Mouse (Mus musculus) ZHBTc4 (cell line): Measurements from ENCODE around the gene Xpr1.
"Not testable (repeated sequence)": the region's sequence is repeated elsewhere in the genome, so short reads cannot be mapped to it uniquely, and the experiment has no call there.

Experiments
- DNase-seq: peaks from one replicate; pipeline ENCODE4 v3.0.0-alpha.2; 2011; ENCODE audit warnings: low read depth, low spot score

The Xpr1 gene

DNA sequence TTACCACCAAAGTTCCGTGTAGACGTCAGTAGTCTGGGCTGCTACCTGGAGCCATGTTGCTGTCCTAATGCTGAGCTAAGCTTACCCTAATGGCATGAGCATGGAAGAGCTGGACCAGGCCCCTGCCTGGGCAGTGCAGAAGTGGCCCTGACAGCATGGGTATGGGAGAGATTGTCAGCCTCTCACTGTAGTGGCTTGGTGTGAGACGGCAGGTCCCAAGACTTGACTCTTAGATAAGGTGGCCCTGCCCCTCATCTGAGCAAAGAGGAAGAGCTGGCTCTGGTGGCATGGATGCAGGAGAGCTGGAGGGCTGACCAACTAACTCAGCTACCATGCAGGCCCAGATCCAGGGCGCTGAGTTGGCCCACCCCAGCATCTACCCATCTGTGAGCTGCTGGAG lies 79.9 kb downstream of the Xpr1 start:
- no peak for DNase-seq

- DNase-seq = no peak
Measured at GRCm38 (mm10) chr1:155335963-155336362, 81.3 kb downstream of the Xpr1 start.

DNA sequence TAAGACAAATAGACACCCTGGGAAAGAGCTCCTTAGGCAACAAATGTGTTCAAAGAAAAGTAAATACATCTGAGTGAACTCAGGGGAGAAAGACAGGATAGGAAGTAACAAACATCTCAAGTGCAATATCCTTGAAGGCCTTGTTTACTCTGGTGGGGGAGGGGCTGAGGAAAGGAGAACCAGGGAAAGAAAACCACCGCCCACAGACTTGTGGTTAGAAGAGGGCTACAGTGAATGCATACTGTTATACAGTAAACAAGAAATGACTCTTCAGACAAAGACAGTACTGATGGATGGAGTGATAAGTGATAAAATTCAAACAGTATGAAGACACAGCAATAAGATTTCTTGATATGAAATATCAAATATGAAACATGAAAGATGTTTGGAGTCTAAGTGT lies 95.0 kb downstream of the Xpr1 start:
- DNase-seq = no peak

DNA sequence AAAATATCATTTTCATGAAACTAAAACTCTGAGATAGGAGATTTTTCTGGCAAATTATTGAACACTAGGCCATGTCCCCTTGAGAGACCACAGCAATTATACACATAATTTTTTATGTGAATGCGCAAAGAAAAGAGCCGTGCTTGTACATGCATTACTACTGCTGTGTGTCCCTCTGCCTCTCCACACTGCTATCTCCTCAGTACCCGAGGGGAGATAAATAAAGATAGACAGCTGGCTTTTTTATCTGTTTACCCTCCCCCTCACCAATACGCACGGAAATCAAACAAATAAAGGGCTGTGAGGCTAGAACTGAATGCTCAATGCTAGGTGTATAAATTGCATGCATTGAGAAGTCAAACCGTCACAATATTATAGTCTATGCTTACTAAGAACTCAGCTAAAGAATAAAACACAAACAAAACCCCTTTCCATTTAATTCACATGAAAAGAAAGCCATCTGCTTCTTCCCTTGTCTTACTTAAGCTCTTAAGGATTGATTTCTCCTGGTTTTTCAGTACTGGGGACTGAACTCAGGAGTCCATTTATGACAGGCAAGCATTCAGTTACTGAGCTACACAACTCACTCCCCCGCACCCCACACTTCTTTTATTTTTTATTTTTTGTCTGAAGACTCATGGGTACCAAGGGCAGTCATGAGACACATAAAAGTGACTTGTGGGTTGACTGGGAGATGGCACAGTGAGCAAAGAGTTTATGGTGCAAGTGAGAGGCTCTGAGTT lies 97.0 kb downstream of the Xpr1 start:
- DNase-seq = no peak

GRCm38 (mm10) chr1:155319513-155319912 lies 97.7 kb downstream of the Xpr1 start:
- no peak for DNase-seq

DNA sequence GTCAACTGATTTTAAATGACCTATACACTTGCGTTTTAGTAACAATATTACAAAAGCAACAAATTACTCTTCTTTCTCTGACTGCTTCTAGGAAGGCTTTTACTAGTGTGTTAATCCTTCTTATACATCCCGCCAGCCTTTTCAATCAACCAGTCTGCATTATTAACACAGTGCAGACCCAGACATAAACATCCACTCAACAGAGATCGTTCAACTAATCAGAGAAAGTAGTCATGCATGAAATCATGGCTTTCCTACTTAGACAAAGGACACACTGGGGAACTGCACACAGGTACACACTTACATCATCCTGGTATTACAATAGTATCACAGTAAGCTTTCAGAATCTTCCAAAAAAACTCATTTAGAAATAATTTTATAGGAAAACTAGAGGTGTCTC lies 105.5 kb downstream of the Xpr1 start:
- no peak for DNase-seq

GRCm38 (mm10) chr1:155306879-155307278 lies 110.3 kb downstream of the Xpr1 start:
- peak; percentile 11 for DNase-seq

GRCm38 (mm10) chr1:155303402-155303801 lies 113.8 kb downstream of the Xpr1 start:
- DNase-seq = no peak

GRCm38 (mm10) chr1:155297615-155298014 lies 119.6 kb downstream of the Xpr1 start:
- DNase-seq = no peak

- DNase-seq = no peak
Measured at GRCm38 (mm10) chr1:155297203-155297602, 120.0 kb downstream of the Xpr1 start.

- peak; percentile 78 for DNase-seq
Measured at GRCm38 (mm10) chr1:155293446-155293845, 123.8 kb downstream of the Xpr1 start.

DNA sequence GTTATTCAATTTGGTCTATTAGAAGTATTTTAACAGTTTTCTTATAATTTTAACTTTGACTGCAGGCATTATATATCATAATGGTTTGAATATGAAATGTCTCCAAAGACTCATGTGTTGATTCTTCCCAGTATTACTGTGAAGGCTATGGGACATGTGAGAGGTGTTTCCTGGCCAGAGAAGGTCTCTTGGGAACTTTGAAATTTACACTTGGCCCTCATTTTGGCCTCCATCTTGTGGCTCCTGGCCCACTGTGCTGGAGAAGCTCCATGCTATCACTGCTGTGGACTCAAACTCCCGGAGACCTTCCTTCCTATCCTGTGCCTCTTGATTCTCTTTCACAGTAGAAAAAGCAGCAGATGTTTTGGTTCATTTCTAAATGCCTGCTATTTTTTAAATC lies 127.8 kb downstream of the Xpr1 start:
- no peak for DNase-seq

- DNase-seq = no peak
Measured at GRCm38 (mm10) chr1:155288033-155288432, 129.2 kb downstream of the Xpr1 start.

GRCm38 (mm10) chr1:155283808-155284207 lies 133.4 kb downstream of the Xpr1 start:
- no peak for DNase-seq

GRCm38 (mm10) chr1:155281003-155281793 lies 136.0 kb downstream of the Xpr1 start:
- DNase-seq = peak; percentile 85

DNA sequence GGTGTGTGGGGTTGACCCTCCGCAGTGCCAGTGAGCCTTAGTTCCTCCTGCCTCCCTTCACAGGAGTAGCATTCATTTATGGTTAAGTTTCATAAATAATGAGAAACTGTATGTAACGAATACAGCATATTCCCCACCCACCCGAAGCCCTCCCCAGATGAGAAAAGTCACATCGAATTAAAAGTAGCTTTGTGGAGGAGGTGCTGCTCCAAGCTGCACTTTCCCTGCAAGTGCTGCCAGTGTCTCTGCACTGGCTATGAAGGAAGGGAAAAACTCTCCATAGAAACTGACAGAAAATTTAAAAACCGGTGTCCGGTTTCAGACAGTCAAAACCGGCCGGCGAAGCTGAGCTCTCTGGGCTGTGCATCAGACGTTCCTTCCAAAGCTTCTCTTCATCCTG lies 136.9 kb downstream of the Xpr1 start:
- DNase-seq = no peak

DNA sequence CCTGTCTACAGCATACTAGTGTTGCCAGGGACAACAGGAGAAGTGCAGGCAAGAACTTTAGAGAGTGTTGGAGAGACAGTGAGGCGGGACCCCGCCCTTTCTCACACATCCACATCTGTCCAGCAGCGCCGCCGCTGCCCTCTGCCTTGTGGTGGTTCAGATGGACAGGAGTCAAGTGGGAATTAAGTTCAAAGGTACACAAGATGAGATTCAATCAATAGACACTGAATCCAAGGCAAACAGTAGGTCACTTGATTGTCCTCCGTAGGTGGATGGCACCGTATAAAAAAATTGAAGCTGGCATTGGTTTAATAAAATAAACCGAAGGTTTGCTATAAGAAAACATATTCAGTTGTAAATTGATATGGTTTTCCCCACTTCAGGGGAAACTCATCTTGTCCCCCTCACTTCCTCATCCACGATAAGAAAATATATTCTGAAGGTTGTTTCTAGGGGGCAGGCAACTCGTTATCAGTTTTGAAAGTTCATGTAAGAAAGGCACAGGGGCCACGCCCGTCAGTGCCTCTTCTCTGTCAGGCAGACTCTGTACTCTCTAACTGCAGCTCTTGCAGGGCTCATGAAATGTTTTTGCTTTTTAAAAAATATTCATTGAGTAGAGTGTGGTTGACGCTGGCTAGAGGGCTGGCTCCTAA lies 140.7 kb downstream of the Xpr1 start:
- no peak for DNase-seq

GRCm38 (mm10) chr1:155275793-155276192 lies 141.4 kb downstream of the Xpr1 start:
- no peak for DNase-seq

DNA sequence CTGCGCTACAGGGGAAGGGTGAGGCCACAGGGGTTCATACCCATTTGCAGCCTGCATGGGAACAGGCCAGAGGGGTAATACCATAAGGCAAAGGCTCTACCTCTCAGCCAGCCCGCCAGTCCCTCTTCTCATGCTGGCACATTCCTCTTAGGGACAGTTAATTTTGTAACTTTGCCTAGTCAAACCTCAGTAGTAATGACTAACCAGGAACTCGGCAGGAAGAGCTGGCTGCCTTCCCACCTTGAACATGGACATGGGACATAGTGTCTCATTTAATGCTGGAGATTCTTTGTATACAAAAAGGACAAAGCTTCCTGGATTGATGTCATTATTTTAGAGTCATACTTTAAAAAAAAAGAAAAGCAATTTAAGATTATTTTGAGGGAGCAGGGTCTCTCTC lies 142.2 kb downstream of the Xpr1 start:
- no peak for DNase-seq

DNA sequence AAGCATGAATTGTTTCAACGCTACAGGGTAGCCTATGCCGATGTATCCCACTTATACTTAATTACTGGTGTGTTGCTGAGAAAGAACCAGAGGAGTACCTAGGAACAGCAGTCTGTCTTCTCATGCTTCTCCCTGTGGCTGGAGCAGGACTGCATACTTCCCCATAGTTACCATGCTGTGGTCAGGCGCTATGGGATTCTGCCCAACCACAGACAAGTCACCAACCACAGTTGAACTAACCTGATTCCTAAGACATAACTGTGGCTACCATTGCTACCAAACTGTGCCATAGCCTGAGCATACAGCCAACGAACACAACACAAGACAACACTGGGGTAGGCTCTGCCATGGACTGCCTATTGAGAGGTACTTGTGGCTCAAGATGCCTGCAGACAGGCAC lies 144.3 kb downstream of the Xpr1 start:
- no peak for DNase-seq

DNA sequence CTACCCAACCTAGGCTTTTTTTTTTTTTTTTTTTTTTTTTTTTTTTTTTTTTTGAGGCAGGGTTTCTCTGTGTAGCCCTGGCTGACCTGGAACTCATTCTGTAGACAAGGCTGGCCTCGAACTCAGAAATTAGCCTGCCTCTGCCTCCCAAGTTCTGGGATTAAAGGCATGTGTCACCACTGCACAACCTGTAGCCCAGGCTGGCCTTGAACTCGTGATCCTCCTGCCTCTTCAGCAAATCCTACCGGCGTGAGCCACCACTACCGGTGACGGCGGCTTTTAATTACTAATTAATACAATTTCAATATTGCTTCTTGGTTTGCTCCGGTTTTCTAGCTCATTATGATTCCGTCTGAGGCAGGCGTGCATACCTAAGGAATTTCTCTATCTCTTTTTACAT lies 154.7 kb downstream of the Xpr1 start:
- not testable (repeated sequence) for DNase-seq

- DNase-seq = no peak
Measured at GRCm38 (mm10) chr1:155254309-155254708, 162.9 kb downstream of the Xpr1 start.

DNA sequence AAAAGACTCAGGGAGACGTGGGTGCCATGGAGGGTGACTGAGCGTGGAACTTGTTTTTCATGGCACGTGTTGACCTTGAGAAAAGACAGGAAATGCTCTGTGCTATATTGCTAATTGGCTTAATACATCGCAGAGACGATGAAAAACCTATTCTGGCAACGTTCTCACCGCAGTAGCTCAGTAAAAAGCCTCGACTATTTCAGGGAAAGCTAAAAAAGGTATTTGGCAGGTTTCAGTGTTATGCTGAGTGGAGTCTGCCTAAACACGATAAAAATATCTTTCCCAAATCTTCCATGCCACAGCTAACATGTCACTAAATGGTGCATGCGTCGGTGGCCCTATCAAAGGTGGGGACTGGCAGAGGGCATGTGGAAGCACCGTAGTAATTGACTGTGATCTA lies 164.1 kb downstream of the Xpr1 start:
- DNase-seq = no peak
